Mouse (Mus musculus) MEL (cell line): ENCODE data around the gene Cox6b2. TPM values are rescaled to one million over a fixed set of nuclear protein-coding genes. Genes with fewer than 3 reads are reported as not detected.

ENCODE experiments used
- DNase-seq: peaks from one replicate; pipeline ENCODE4 v3.0.0; 2011; ENCODE audit warnings: low read depth, low spot score
- H3K27ac ChIP-seq: 2 replicates; pipeline ENCODE4 v1.5.1; 2012; ENCODE audit warnings: low read depth, mild to moderate bottlenecking, control low read depth, low read length, moderate library complexity; ENCODE audit not compliant: control insufficient read depth
- H3K27me3 ChIP-seq, 2 experiments: fragments of 150-350 bp in 1 of 2; sonication (generic) in 1 of 2; 2 replicates each; pipeline ENCODE4 v1.6.1; 2012; ENCODE audit warnings: low read length in 2 of 2, mild to moderate bottlenecking in 2 of 2, improper control_type of control experiment in 1 of 2, moderate library complexity in 1 of 2; ENCODE audit not compliant: insufficient read depth in 2 of 2, control insufficient read depth in 1 of 2
- H3K36me3 ChIP-seq, 2 experiments: 2 replicates each; pipeline ENCODE4 v1.6.1; 2012 to 2014; ENCODE audit warnings: low read length in 2 of 2, improper control_type of control experiment in 1 of 2, inconsistent platforms in 1 of 2, mild to moderate bottlenecking in 1 of 2; ENCODE audit not compliant: insufficient read depth in 2 of 2, control insufficient read depth in 1 of 2
- H3K4me1 ChIP-seq, 2 experiments: fragments of 150-350 bp in 1 of 2; sonication (generic) in 1 of 2; 2 replicates each; pipeline ENCODE4 v1.6.1; 2012; ENCODE audit warnings: low read length in 2 of 2, improper control_type of control experiment in 1 of 2, mild to moderate bottlenecking in 1 of 2; ENCODE audit not compliant: insufficient read depth in 2 of 2, control insufficient read depth in 1 of 2
- H3K4me3 ChIP-seq, 2 experiments: fragments of 150-350 bp in 1 of 2; sonication (generic) in 1 of 2; 2 replicates each; pipeline ENCODE4 v1.5.1; 2012; ENCODE audit warnings: low read depth in 2 of 2, low read length in 2 of 2, mild to moderate bottlenecking in 2 of 2, moderate library complexity in 2 of 2, control low read depth in 1 of 2, improper control_type of control experiment in 1 of 2; ENCODE audit not compliant: control insufficient read depth in 1 of 2, insufficient read depth in 1 of 2
- H3K79me2 ChIP-seq: 2 replicates; pipeline ENCODE4 v1.6.1; 2012; ENCODE audit warnings: mild to moderate bottlenecking, low read length, moderate library complexity; ENCODE audit not compliant: control insufficient read depth, poor library complexity, insufficient read depth
- H3K9ac ChIP-seq: 2 replicates; pipeline ENCODE4 v1.6.1; 2012; ENCODE audit warnings: low read depth, mild to moderate bottlenecking, control low read depth, low read length, moderate library complexity; ENCODE audit not compliant: control insufficient read depth, poor library complexity, severe bottlenecking
- H3K9me3 ChIP-seq: fragments of 150-350 bp; sonication (generic); replicated peaks from 2 replicates; pipeline ENCODE4 v1.6.1; 2012; ENCODE audit warnings: mild to moderate bottlenecking, low read length, improper control_type of control experiment, moderate library complexity; ENCODE audit not compliant: insufficient read depth
- BHLHE40 ChIP-seq: IDR thresholded peaks from 2 replicates; pipeline ENCODE4 v1.6.1; 2012; ENCODE audit warnings: low read depth, mild to moderate bottlenecking, inconsistent platforms, low read length, improper control_type of control experiment, borderline replicate concordance
- CHD2 ChIP-seq: IDR thresholded peaks from 2 replicates; pipeline ENCODE4 v1.6.1; 2011; ENCODE audit warnings: low read length, improper control_type of control experiment
- JUND ChIP-seq: IDR thresholded peaks from 2 replicates; pipeline ENCODE4 v1.6.1; 2011; ENCODE audit warnings: low read depth, mild to moderate bottlenecking, improper control_type of control experiment, low read length
- MAZ ChIP-seq: IDR thresholded peaks from 2 replicates; pipeline ENCODE4 v1.6.1; 2012; ENCODE audit warnings: low read depth, mild to moderate bottlenecking, inconsistent platforms, low read length, improper control_type of control experiment
- MYC ChIP-seq: IDR thresholded peaks from 2 replicates; pipeline ENCODE4 v1.6.1; 2011; ENCODE audit warnings: low read depth, mild to moderate bottlenecking, low read length, improper control_type of control experiment, moderate library complexity
- NELFE ChIP-seq: IDR thresholded peaks from 2 replicates; pipeline ENCODE4 v1.6.1; 2011; ENCODE audit warnings: low read depth, low read length, improper control_type of control experiment
- POLR2AphosphoS2 ChIP-seq: IDR thresholded peaks from 2 replicates; pipeline ENCODE4 v1.6.1; 2011; ENCODE audit warnings: low read length, improper control_type of control experiment
- SIN3A ChIP-seq: IDR thresholded peaks from 2 replicates; pipeline ENCODE4 v1.6.1; 2012; ENCODE audit warnings: low read length, improper control_type of control experiment, inconsistent platforms
- SMC3 ChIP-seq: IDR thresholded peaks from 2 replicates; pipeline ENCODE4 v1.6.1; 2011; ENCODE audit warnings: low read depth, low read length, improper control_type of control experiment
- ZC3H11A ChIP-seq: IDR thresholded peaks from 2 replicates; pipeline ENCODE4 v1.6.1; 2012; ENCODE audit warnings: low read depth, mild to moderate bottlenecking, inconsistent platforms, low read length, improper control_type of control experiment
- ZKSCAN1 ChIP-seq: IDR thresholded peaks from 2 replicates; pipeline ENCODE4 v1.6.1; 2012; ENCODE audit warnings: low read depth, mild to moderate bottlenecking, inconsistent platforms, low read length, improper control_type of control experiment, moderate library complexity
- polyA plus RNA-seq, 2 experiments: library from polyadenylated mRNA; stranded (reverse) in 1 of 2; unstranded in 1 of 2; fragments of >175 nt in 1 of 2; fragments of >200 nt in 1 of 2; gene quantifications; 2 replicates each; pipeline versions ENCODE4 v1.2.1 to v1.2.4; 2012; ENCODE audit warnings: low replicate concordance in 2 of 2, low read depth in 1 of 2; ENCODE audit not compliant: insufficient read length in 2 of 2, insufficient read depth in 1 of 2, missing spikeins in 1 of 2
- total RNA-seq: library from RNA; depleted of rRNA; stranded (reverse); fragments of 300-350 nt; gene quantifications from 2 replicates; pipeline ENCODE4 v1.2.3, GENCODE M21; 2012

Cox6b2 gene
- total and polyA plus RNA-seq, 3 experiments, result 8.7 to 36.3 TPM; not detected in 1

GRCm38 (mm10) chr7:4719276-4719675 lies 33.6 kb downstream of the Cox6b2 start:
- Histone ChIP-seq H3K9ac (no peak overlapping the region), H3K4me1 (peaks cover 0 to 4% of the 10 kb centered on the region in 2 experiments; a peak in 1 of 4 replicates), H3K79me2 (no peaks in the 10 kb centered on the region), H3K27me3 (no peaks in the 10 kb centered on the region), H3K36me3 (peaks cover 0 to 2% of the 10 kb centered on the region in 2 experiments; a peak in 1 of 4 replicates), H3K4me3 (no peak overlapping the region), H3K27ac (no peak overlapping the region), H3K9me3 (no peaks in the 10 kb centered on the region)
- DNase-seq, result no peak
- TF ChIP-seq SMC3 (no peak), JUND (no peak), MYC (no peak), SIN3A (no peak), BHLHE40 (no peak), MAZ (no peak), POLR2AphosphoS2 (no peak)

- Histone ChIP-seq H3K9ac (no peak overlapping the region), H3K27ac (no peak overlapping the region), H3K79me2 (no peaks in the 10 kb centered on the region), H3K9me3 (no peaks in the 10 kb centered on the region), H3K4me1 (0 out of 4 replicates have a peak, but pooled peaks cover 0 to 2% of the 10 kb centered on the region in 2 experiments), H3K4me3 (no peak overlapping the region), H3K36me3 (no peaks in the 10 kb centered on the region), H3K27me3 (no peaks in the 10 kb centered on the region)
- TF ChIP-seq BHLHE40, result no peak
- TF ChIP-seq NELFE, result no peak
- no peak for TF ChIP-seq CHD2
- no peak for TF ChIP-seq ZKSCAN1
- no peak for TF ChIP-seq ZC3H11A
- DNase-seq, result no peak
These were observed 35.9 kb downstream of the Cox6b2 start for GRCm38 (mm10) chr7:4716955-4717354.

GRCm38 (mm10) chr7:4712594-4712993 lies 40.3 kb downstream of the Cox6b2 start:
- Histone ChIP-seq H3K4me3 (no peak overlapping the region), H3K27me3 (no peaks in the 10 kb centered on the region), H3K36me3 (no peaks in the 10 kb centered on the region)
- no peak for DNase-seq
- no peak for TF ChIP-seq ZC3H11A
- TF ChIP-seq, all 39 proteins: peak for 0
- no peaks in the 10 kb centered on the region for H3K9me3 ChIP-seq
- H3K79me2 ChIP-seq, result no peaks in the 10 kb centered on the region
- no peak overlapping the region for H3K9ac ChIP-seq
- no peak overlapping the region for H3K27ac ChIP-seq
- H3K4me1 ChIP-seq, result 0 out of 4 replicates have a peak, but pooled peaks cover 0 to 2% of the 10 kb centered on the region in 2 experiments
